Mouse (Mus musculus) spleen, adult 2 months (tissue): ENCODE results near the gene Fubp1. TPM values are rescaled to one million over a fixed set of nuclear protein-coding genes. Genes with fewer than 3 reads are reported as not detected.

ENCODE experiments used
- DNase-seq, 2 experiments: peaks; one replicate each; pipeline versions ENCODE4 v3.0.0 to v3.0.0-alpha.2; 2012 to 2021; ENCODE audit warnings: low spot score in 2 of 2, low read depth in 1 of 2
- H3K27ac ChIP-seq: fragments of 200-500 bp; 2 replicates; pipeline ENCODE4 v1.5.1; 2012; ENCODE audit warnings: low read length, inconsistent platforms; ENCODE audit not compliant: insufficient read depth
- H3K27me3 ChIP-seq: fragments of 200-500 bp; 2 replicates; pipeline ENCODE4 v1.6.1; 2012; ENCODE audit warnings: mild to moderate bottlenecking, moderate library complexity, low read length, inconsistent platforms; ENCODE audit not compliant: control insufficient read depth, insufficient read depth
- H3K36me3 ChIP-seq: fragments of 200-500 bp; 2 replicates; pipeline ENCODE4 v1.6.1; 2012; ENCODE audit warnings: mild to moderate bottlenecking, low read length, inconsistent platforms; ENCODE audit not compliant: control insufficient read depth, insufficient read depth
- H3K4me1 ChIP-seq: fragments of 200-500 bp; 2 replicates; pipeline ENCODE4 v1.6.1; 2011; ENCODE audit warnings: inconsistent platforms; ENCODE audit not compliant: control insufficient read depth, insufficient read depth, insufficient read length
- H3K4me3 ChIP-seq: fragments of 200-500 bp; 2 replicates; pipeline ENCODE4 v1.5.1; 2011; ENCODE audit warnings: mild to moderate bottlenecking, inconsistent platforms; ENCODE audit not compliant: insufficient read depth, insufficient read length; ENCODE audit errors: extremely low read depth
- CTCF ChIP-seq: fragments of 200-500 bp; IDR thresholded peaks from 2 replicates; pipeline ENCODE4 v1.5.1; 2011; ENCODE audit warnings: mild to moderate bottlenecking, inconsistent platforms; ENCODE audit not compliant: insufficient read depth, insufficient read length, insufficient replicate concordance; ENCODE audit errors: extremely low read depth
- POLR2A ChIP-seq: fragments of 200-500 bp; IDR thresholded peaks from 2 replicates; pipeline ENCODE4 v1.6.1; 2011; ENCODE audit warnings: low read depth, low read length, inconsistent platforms
- WGBS: fragments of 180-500 bp; shearing (Covaris S2); methylation state at CpG from one replicate; pipeline ENCODE4 v1.1.7; 2018; 5-methylcytosine and 5-hydroxymethylcytosine counted together
- polyA plus RNA-seq: library from polyadenylated mRNA; depleted of rRNA; stranded (reverse); fragments of >200 nt; gene quantifications from 2 replicates; pipeline ENCODE4 v1.2.3, GENCODE M21; 2012

Gene Fubp1
- polyA plus RNA-seq, 1 experiment, result 59.1 TPM

DNA sequence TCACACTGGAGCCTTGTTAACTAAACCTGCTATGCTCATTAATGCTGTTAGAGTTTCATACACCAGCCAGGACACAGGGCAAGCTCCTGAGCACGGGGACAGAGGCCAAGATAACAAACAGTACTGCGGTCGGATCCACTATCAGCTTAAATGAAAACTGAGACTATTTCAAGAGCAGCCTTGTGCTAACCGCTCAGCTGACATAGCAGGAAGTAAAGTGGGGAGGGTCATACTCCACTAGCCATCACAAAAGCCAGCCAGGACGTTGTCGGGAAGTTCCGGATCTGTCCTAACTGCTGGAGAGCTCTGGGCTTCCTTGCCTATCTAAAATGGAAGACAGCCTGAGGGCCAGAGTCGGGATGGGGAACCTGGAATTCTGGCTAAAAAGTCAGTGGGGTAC, 51.7 kb downstream of the Fubp1 start:
- 27% methylated on average over 8 of the region's 8 CpGs for WGBS
- TF ChIP-seq CTCF (no peak), POLR2A (no peak)
- peaks cover 8% of the 10 kb centered on the region for H3K27me3 ChIP-seq
- no peaks in the 10 kb centered on the region; the same call in none of the 2 replicates for H3K4me1 ChIP-seq
- H3K4me3 ChIP-seq, result no peak overlapping the region
- no peak for DNase-seq
- H3K36me3 ChIP-seq, result no peaks in the 10 kb centered on the region
- H3K27ac ChIP-seq, result no peak overlapping the region

DNA sequence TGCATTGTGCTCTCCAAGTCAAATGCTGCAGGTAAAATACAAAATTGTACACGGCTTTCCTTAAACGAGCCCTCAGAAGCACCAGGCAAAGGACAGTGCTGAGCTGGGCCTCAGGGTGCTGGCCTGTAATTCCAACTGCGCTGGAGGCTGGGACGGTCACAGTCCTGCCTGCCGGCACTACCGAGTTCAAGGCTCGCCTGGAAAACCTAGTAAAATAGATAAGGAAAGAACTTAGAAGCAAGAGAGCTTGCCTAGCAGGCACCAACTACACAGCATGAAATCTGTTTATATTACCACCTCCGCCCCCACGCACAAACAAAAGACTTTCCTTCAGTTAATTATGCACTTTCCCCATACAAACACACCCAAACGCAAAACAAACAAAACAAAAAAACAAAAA, 54.2 kb downstream of the Fubp1 start:
- peaks cover 8% of the 10 kb centered on the region for H3K27me3 ChIP-seq
- no peak for DNase-seq
- TF ChIP-seq POLR2A (no peak), CTCF (no peak)
- 89% methylated on average over 10 of the region's 10 CpGs for WGBS
- no peak overlapping the region for H3K4me3 ChIP-seq
- no peak overlapping the region for H3K27ac ChIP-seq
- H3K4me1 ChIP-seq, result no peaks in the 10 kb centered on the region; the same call in none of the 2 replicates
- H3K36me3 ChIP-seq, result no peaks in the 10 kb centered on the region

DNA sequence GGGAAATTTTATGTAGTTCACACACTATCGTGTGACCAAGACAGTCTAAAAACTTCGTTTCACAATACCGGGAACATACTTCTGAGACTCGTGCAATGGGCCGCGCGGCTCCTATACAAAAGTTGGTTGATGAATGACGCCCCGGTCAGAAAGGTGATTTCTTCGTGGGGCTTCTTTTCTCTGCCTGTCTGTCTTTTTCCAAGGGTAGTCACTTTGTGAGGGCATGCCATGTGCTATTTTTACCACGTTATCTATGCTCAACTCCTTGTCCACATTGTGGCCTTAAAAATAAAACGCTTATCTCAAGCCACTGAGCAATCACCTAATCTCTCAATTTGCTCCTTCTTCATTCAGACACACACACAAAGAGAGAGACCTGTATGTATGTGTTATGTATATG, 54.6 kb downstream of the Fubp1 start:
- Histone ChIP-seq H3K36me3 (no peaks in the 10 kb centered on the region), H3K4me3 (no peak overlapping the region), H3K27me3 (peaks cover 8% of the 10 kb centered on the region), H3K27ac (no peak overlapping the region), H3K4me1 (no peaks in the 10 kb centered on the region; the same call in none of the 2 replicates)
- DNase-seq, result no peak
- WGBS, result 77% methylated on average over 12 of the region's 12 CpGs
- TF ChIP-seq POLR2A (no peak), CTCF (no peak)

DNA sequence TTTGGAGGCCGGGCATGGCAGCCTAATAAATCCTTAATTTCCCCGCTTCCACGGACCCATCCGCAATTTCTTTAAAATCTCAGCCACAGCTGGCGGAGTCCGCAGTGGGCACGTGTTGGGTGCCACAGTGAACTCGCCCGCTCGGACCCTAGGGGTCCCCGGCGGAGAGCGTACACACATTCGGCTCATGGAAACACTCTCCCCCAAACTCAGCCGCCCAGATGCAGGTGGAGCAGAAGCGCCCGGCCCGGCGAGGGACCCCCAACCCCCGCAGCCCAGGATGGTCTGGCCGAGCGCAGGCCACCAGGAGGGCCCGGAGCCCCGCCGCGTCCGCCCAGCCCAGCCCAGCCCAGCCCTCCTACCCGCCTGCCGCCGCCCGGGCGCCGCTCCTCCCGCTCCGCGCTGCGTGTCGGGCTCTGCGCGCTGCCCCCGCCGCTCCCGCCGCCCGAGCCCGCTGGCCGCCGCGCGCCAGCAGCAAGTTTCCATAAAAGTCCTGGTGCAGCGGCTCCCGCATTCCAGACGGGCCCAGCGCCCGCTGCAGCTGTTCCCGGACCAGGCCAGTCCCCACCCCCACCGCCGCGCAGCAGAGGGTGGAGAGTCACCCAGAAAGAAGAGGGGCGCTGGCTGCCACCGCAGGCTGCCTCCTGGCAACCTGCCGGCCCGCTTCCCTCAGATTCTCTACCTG, 55.3 kb downstream of the Fubp1 start:
- H3K36me3 ChIP-seq, result no peaks in the 10 kb centered on the region
- TF ChIP-seq CTCF (no peak), POLR2A (no peak)
- 4% methylated on average over 60 of the region's 63 CpGs for WGBS
- H3K4me3 ChIP-seq, result peak overlapping the region; percentile 23; the same call in 1 of the 2 replicates
- H3K27me3 ChIP-seq, result peaks cover 8% of the 10 kb centered on the region
- peak overlapping the region; percentile 53 for H3K27ac ChIP-seq
- H3K4me1 ChIP-seq, result no peaks in the 10 kb centered on the region; the same call in none of the 2 replicates
- no peak for DNase-seq

DNA sequence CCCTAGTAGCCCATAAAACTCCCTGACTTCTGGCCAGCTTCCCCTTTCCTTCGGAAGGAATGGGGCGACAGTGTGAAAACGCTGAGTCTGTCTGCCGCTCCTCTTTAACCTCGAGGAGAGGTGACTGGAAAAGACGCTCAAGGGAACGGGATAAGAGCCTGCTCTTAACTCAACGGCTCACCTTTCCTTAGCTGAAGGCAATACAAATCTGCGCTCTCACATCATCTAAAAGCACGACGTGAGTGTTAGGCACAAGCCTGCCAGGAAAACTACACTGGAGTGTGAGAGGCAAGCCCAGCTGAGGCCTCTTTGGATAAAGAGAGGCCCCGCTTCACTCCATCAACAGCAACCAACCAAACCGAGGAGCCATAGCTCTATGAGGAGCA, 55.8 kb downstream of the Fubp1 start, which contains the start of gene Nexn:
Gene Nexn, minus strand, starts transcription at position 315 of the 386 bp plus-strand sequence.
- DNase-seq, result no peak
- no peaks in the 10 kb centered on the region; the same call in none of the 2 replicates for H3K4me1 ChIP-seq
- peak within 1 kb of the TSS; percentile 53 for H3K27ac ChIP-seq
- TF ChIP-seq CTCF, result no peak
- TF ChIP-seq POLR2A, result no peak
- WGBS, result 15% methylated on average over 13 of the region's 13 CpGs
- H3K4me3 ChIP-seq, result peak within 1 kb of the TSS; percentile 23; the same call in 1 of the 2 replicates
- H3K36me3 ChIP-seq, result no peaks in the 10 kb centered on the region
- H3K27me3 ChIP-seq, result peaks cover 8% of the 10 kb centered on the region

DNA sequence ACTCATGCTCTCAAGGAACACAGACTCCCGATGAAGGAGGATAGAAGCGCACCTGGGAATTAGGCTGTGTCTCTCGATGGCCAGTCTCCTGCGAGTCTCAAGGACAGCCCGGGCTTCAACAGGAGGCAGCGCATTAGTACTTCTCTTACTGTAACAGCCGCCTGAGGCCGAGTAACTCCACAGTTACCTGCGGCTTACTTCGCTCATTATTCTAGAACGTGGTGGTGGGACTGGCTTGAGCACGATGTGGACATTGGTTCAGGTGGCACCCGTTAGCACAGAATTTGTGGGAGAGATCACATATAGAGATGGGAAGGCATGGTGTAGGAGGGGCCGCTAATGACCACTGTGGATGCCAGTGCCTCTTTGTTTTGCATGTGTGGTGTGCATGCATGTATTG, 57.9 kb downstream of the Fubp1 start:
- H3K36me3 ChIP-seq, result no peaks in the 10 kb centered on the region
- H3K27me3 ChIP-seq, result peaks cover 8% of the 10 kb centered on the region
- H3K4me1 ChIP-seq, result no peaks in the 10 kb centered on the region; the same call in 1 of the 2 replicates
- 92% methylated on average over 14 of the region's 14 CpGs for whole genome bisulfite sequencing
- TF ChIP-seq POLR2A (no peak), CTCF (no peak)
- H3K4me3 ChIP-seq, result no peak overlapping the region
- H3K27ac ChIP-seq, result no peak overlapping the region
- no peak for DNase-seq

DNA sequence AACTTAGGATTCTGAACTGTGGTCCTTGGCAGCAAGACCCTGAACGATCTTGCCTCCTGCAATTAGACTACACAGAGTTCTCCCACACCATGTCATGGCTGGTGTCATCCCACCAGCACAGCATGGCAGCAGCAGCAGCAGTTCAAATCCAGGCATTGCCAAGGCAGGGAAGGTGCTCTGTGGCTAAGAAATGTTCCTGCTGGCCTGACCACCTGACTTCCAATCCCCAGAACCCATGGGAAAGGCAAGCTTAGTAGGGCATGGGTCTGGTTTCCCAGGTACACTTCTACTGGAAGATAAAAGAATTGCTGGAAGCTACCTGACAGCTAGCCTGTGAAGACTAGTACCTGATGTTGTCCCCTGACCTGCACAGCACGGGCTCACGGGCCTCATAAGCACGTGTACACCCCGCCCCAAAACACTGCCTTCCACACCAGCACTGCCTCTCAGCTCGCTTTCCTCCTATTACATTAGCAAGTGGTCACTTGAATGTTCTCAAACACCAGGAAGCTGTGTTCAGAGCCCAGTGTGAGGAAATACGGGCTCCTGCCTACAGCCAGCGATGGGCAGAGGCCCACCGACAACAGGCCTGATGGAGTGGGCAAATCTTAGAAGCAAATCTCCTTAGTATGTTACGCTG, 61.0 kb downstream of the Fubp1 start:
- Histone ChIP-seq H3K36me3 (peaks cover 2% of the 10 kb centered on the region), H3K27ac (no peak overlapping the region), H3K4me3 (no peak overlapping the region), H3K27me3 (no peaks in the 10 kb centered on the region), H3K4me1 (no peaks in the 10 kb centered on the region)
- DNase-seq, result no peak
- 93% methylated on average over 10 of the region's 10 CpGs for WGBS
- TF ChIP-seq POLR2A (no peak), CTCF (no peak)
